Mouse (Mus musculus) lung, postnatal 0 days (tissue): Measurements from ENCODE around the gene Sgms1.

ENCODE experiments used
- CTCF ChIP-seq: IDR thresholded peaks from 2 replicates; pipeline ENCODE4 v1.5.1; 2016; ENCODE audit warnings: antibody characterized with exemption, mild to moderate bottlenecking
- EP300 ChIP-seq: IDR thresholded peaks from 2 replicates; pipeline ENCODE4 v1.6.1; 2016; ENCODE audit warnings: antibody characterized with exemption, mild to moderate bottlenecking, control low read depth

DNA sequence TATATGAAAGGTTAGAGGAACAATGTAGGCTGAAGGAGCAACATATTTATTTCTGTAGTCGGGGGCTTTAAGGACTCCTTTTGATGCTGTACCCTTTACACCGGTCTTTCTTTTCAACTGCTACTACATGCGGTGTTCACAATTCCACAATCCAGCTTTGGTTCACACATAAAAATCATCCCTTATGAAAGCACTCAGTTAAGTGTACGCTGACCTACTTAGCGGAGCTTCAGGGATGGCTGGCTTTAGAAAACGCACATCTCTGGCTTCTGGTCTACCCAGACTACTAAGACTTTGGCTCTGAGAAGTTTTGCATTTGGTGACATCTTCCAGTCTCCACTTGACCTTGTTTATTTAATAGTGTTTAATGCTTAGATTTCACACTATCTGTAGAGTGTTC lies 223.8 kb downstream of the Sgms1 start:
- TF ChIP-seq CTCF (no peak), EP300 (no peak)
